Mouse (Mus musculus): Measurements from ENCODE around the gene Il17re. TPM values are rescaled to one million over a fixed set of nuclear protein-coding genes. Genes with fewer than 3 reads are reported as not detected.

Il17re gene
- total RNA-seq, 1 experiment = 0.80 TPM

GRCm38 (mm10) chr6:113440686-113441085 lies 17.6 kb upstream of the Il17re start:
- no peak for DNase-seq (ENCODE audit: low read depth, low spot score)
- no peak overlapping the region for H3K9ac ChIP-seq (ENCODE audit: insufficient read depth, low read depth, low read length, poor library complexity, severe bottlenecking)
- in situ Hi-C loops (cut with MboI; ENCODE audit: low sequenced_read_pairs in 2 of 2, unreplicated experiment in 2 of 2) = no loop called here
- H3K4me3 ChIP-seq (ENCODE audit: insufficient read depth in 1 of 2, low read depth in 1 of 2, low read length in 2 of 2, poor library complexity in 1 of 2, severe bottlenecking in 1 of 2) = no peak overlapping the region
- TF ChIP-seq HCFC1 (IDR thresholded peaks at IDR 0.05; ENCODE audit: borderline replicate concordance, insufficient read depth, low read length) = no peak
- TF ChIP-seq MAFK (IDR thresholded peaks at IDR 0.05; ENCODE audit: insufficient read depth, low read depth, low read length) = no peak
- TF ChIP-seq ZC3H11A (IDR thresholded peaks at IDR 0.05; ENCODE audit: borderline replicate concordance, low read depth, low read length) = no peak
- TF ChIP-seq ZNF384 (IDR thresholded peaks at IDR 0.05; ENCODE audit: low read depth, low read length) = no peak
- no peak for TF ChIP-seq CHD2 (IDR thresholded peaks at IDR 0.05; ENCODE audit: low read depth, low read length)
- H3K36me3 ChIP-seq (ENCODE audit: control insufficient read depth, insufficient read depth, low read length, poor library complexity, severe bottlenecking) = peaks cover 3% of the 10 kb centered on the region
- H3K27ac ChIP-seq (ENCODE audit: insufficient read depth, low read depth, low read length, poor library complexity, severe bottlenecking) = no peak overlapping the region
- no peaks in the 10 kb centered on the region for H3K9me3 ChIP-seq (ENCODE audit: control insufficient read depth, insufficient read depth, low read depth, low read length)
- peaks cover 0 to 2% of the 10 kb centered on the region in 2 experiments; a peak in 1 of 4 replicates for H3K4me1 ChIP-seq (ENCODE audit: control insufficient read depth in 2 of 2, insufficient read depth in 2 of 2, low read length in 2 of 2, poor library complexity in 1 of 2)

GRCm38 (mm10) chr6:113441147-113441680 lies 17.1 kb upstream of the Il17re start:
- in situ Hi-C loops (cut with MboI; ENCODE audit: low sequenced_read_pairs in 2 of 2, unreplicated experiment in 2 of 2) = no loop called here

GRCm38 (mm10) chr6:113442087-113442441 lies 16.2 kb upstream of the Il17re start:
- peaks cover 0 to 2% of the 10 kb centered on the region in 2 experiments; a peak in 1 of 4 replicates for H3K4me1 ChIP-seq (ENCODE audit: control insufficient read depth in 2 of 2, insufficient read depth in 2 of 2, low read length in 2 of 2, poor library complexity in 1 of 2)
- TF ChIP-seq MAFK (IDR thresholded peaks at IDR 0.05; ENCODE audit: insufficient read depth, low read depth, low read length) (no peak), HCFC1 (IDR thresholded peaks at IDR 0.05; ENCODE audit: borderline replicate concordance, insufficient read depth, low read length) (no peak), ZC3H11A (IDR thresholded peaks at IDR 0.05; ENCODE audit: borderline replicate concordance, low read depth, low read length) (no peak), CHD2 (IDR thresholded peaks at IDR 0.05; ENCODE audit: low read depth, low read length) (no peak), ZNF384 (IDR thresholded peaks at IDR 0.05; ENCODE audit: low read depth, low read length) (no peak)
- peaks cover 8% of the 10 kb centered on the region for H3K36me3 ChIP-seq (ENCODE audit: control insufficient read depth, insufficient read depth, low read length, poor library complexity, severe bottlenecking)
- H3K4me3 ChIP-seq (ENCODE audit: insufficient read depth in 1 of 2, low read depth in 1 of 2, low read length in 2 of 2, poor library complexity in 1 of 2, severe bottlenecking in 1 of 2) = peak overlapping the region; percentile 17 to 87; a peak in 3 of 4 replicates
- H3K9ac ChIP-seq (ENCODE audit: insufficient read depth, low read depth, low read length, poor library complexity, severe bottlenecking) = peak overlapping the region; percentile 57; the same call in 1 of the 2 replicates
- no peaks in the 10 kb centered on the region for H3K9me3 ChIP-seq (ENCODE audit: control insufficient read depth, insufficient read depth, low read depth, low read length)
- in situ Hi-C loops (cut with MboI; ENCODE audit: low sequenced_read_pairs in 2 of 2, unreplicated experiment in 2 of 2) = no loop called here
- no peak overlapping the region for H3K27ac ChIP-seq (ENCODE audit: insufficient read depth, low read depth, low read length, poor library complexity, severe bottlenecking)
- no peak for DNase-seq (ENCODE audit: low read depth, low spot score)

More at GRCm38 (mm10) chr6:113441147-113441680, 17.1 kb upstream of the Il17re start:
- peak; percentile 85 for DNase-seq (ENCODE audit: low read depth, low spot score)
- H3K36me3 ChIP-seq (ENCODE audit: control insufficient read depth, insufficient read depth, low read length, poor library complexity, severe bottlenecking) = peaks cover 3% of the 10 kb centered on the region
- no peak overlapping the region for H3K27ac ChIP-seq (ENCODE audit: insufficient read depth, low read depth, low read length, poor library complexity, severe bottlenecking)
- no peak overlapping the region for H3K4me3 ChIP-seq (ENCODE audit: insufficient read depth in 1 of 2, low read depth in 1 of 2, low read length in 2 of 2, poor library complexity in 1 of 2, severe bottlenecking in 1 of 2)
- H3K9ac ChIP-seq (ENCODE audit: insufficient read depth, low read depth, low read length, poor library complexity, severe bottlenecking) = no peak overlapping the region
- no peak for TF ChIP-seq HCFC1 (IDR thresholded peaks at IDR 0.05; ENCODE audit: borderline replicate concordance, insufficient read depth, low read length)
- no peak for TF ChIP-seq ZNF384 (IDR thresholded peaks at IDR 0.05; ENCODE audit: low read depth, low read length)
- TF ChIP-seq MAFK (IDR thresholded peaks at IDR 0.05; ENCODE audit: insufficient read depth, low read depth, low read length) = no peak
- no peak for TF ChIP-seq CHD2 (IDR thresholded peaks at IDR 0.05; ENCODE audit: low read depth, low read length)
- peak; percentile 72 for TF ChIP-seq ZC3H11A (IDR thresholded peaks at IDR 0.05; ENCODE audit: borderline replicate concordance, low read depth, low read length)
- no peaks in the 10 kb centered on the region for H3K9me3 ChIP-seq (ENCODE audit: control insufficient read depth, insufficient read depth, low read depth, low read length)
- peaks cover 0 to 2% of the 10 kb centered on the region in 2 experiments; a peak in 1 of 4 replicates for H3K4me1 ChIP-seq (ENCODE audit: control insufficient read depth in 2 of 2, insufficient read depth in 2 of 2, low read length in 2 of 2, poor library complexity in 1 of 2)

- H3K36me3 ChIP-seq (ENCODE audit: control insufficient read depth, insufficient read depth, low read length, poor library complexity, severe bottlenecking) = peaks cover 13% of the 10 kb centered on the region
- no peaks in the 10 kb centered on the region for H3K9me3 ChIP-seq (ENCODE audit: control insufficient read depth, insufficient read depth, low read depth, low read length)
- peaks cover 0 to 2% of the 10 kb centered on the region in 2 experiments; a peak in 1 of 4 replicates for H3K4me1 ChIP-seq (ENCODE audit: control insufficient read depth in 2 of 2, insufficient read depth in 2 of 2, low read length in 2 of 2, poor library complexity in 1 of 2)
- H3K4me3 ChIP-seq (ENCODE audit: insufficient read depth in 1 of 2, low read depth in 1 of 2, low read length in 2 of 2, poor library complexity in 1 of 2, severe bottlenecking in 1 of 2) = peak within 1 kb of the TSS; percentile 87 to 92
- TF ChIP-seq MAFK (IDR thresholded peaks at IDR 0.05; ENCODE audit: insufficient read depth, low read depth, low read length) = no peak
- TF ChIP-seq HCFC1 (IDR thresholded peaks at IDR 0.05; ENCODE audit: borderline replicate concordance, insufficient read depth, low read length) = peak; percentile 70
- H3K27ac ChIP-seq (ENCODE audit: insufficient read depth, low read depth, low read length, poor library complexity, severe bottlenecking) = peak within 1 kb of the TSS; percentile 51; the same call in 1 of the 2 replicates
- peak; percentile 95 for DNase-seq (ENCODE audit: low read depth, low spot score)
- in situ Hi-C loops (cut with MboI; ENCODE audit: low sequenced_read_pairs in 2 of 2, unreplicated experiment in 2 of 2) = no loop called here
- H3K9ac ChIP-seq (ENCODE audit: insufficient read depth, low read depth, low read length, poor library complexity, severe bottlenecking) = peak within 1 kb of the TSS; percentile 92
These were observed 15.7 kb upstream of the Il17re start, which contains the start of gene Jagn1 for GRCm38 (mm10) chr6:113442442-113443090. Jagn1 (plus strand) TSS chr6:113442569.
